In genomic region chr17:35770599-35770998, GRCm38 (mm10) we compare ENCODE assay signal across 32 mouse cellular contexts. TPM values are rescaled to one million over a fixed set of nuclear protein-coding genes. Genes with fewer than 3 reads are reported as not detected.
A peak's percentile ranks its signal among the peaks of the same experiment; 100 is the strongest.
DNase-seq lines count a peak whose midpoint lies in the region; ATAC-seq and TF ChIP-seq lines count a peak whose summit lies in the region.
"Had no signal": no experiment of that assay in that cellular context is flagged by ENCODE, and none has a peak within 500 bp of the region (broad histone marks: within the 10 kb centered on the region; RNA-seq: fewer than 3 reads in every experiment).

No protein-coding gene starts in this region.

- no peaks in the 10 kb centered on the region for H3K36me3 ChIP-seq in intestine, embryonic 15.5 days
- H3K36me3 ChIP-seq in intestine, postnatal 0 days (ENCODE audit: control insufficient read depth, insufficient read depth) = no peaks in the 10 kb centered on the region
- no peaks in the 10 kb centered on the region for H3K36me3 ChIP-seq in lung, embryonic 15.5 days
- H3K36me3 ChIP-seq in limb, embryonic 14.5 days (ENCODE audit: control insufficient read depth, insufficient read depth, low read length) = no peaks in the 10 kb centered on the region
- H3K36me3 ChIP-seq: embryonic facial prominence, embryonic 12.5 days; embryonic facial prominence, embryonic 15.5 days; forebrain, embryonic 12.5 days; forebrain, embryonic 15.5 days; G1E; heart, embryonic 10.5 days; heart, embryonic 13.5 days had no signal

- no peaks in the 10 kb centered on the region for H3K27me3 ChIP-seq in intestine, embryonic 15.5 days (replicated peaks)
- no peaks in the 10 kb centered on the region for H3K27me3 ChIP-seq in intestine, postnatal 0 days (replicated peaks; ENCODE audit: control insufficient read depth, insufficient read depth, low read length)
- no peaks in the 10 kb centered on the region for H3K27me3 ChIP-seq in lung, embryonic 15.5 days
- no peaks in the 10 kb centered on the region for H3K27me3 ChIP-seq in limb, embryonic 14.5 days (ENCODE audit: control insufficient read depth, insufficient read depth, low read length)
- H3K27me3 ChIP-seq: CH12.LX; embryonic facial prominence, embryonic 12.5 days; embryonic facial prominence, embryonic 15.5 days; forebrain, embryonic 12.5 days; forebrain, embryonic 15.5 days; heart, embryonic 13.5 days; Patski had no signal

- H3K9ac ChIP-seq in intestine, embryonic 15.5 days = no peak overlapping the region
- H3K9ac ChIP-seq in intestine, postnatal 0 days (ENCODE audit: low read depth, low read length) = no peak overlapping the region
- no peak overlapping the region for H3K9ac ChIP-seq in lung, embryonic 15.5 days
- no peak overlapping the region for H3K9ac ChIP-seq in limb, embryonic 14.5 days (ENCODE audit: low read depth, low read length, severe bottlenecking)
- H3K9ac ChIP-seq: embryonic facial prominence, embryonic 12.5 days; embryonic facial prominence, embryonic 15.5 days; forebrain, embryonic 12.5 days; forebrain, embryonic 15.5 days; heart, embryonic 13.5 days; hindbrain, embryonic 14.5 days had no signal

- no peaks in the 10 kb centered on the region for H3K9me3 ChIP-seq in intestine, embryonic 15.5 days
- no peaks in the 10 kb centered on the region for H3K9me3 ChIP-seq in intestine, postnatal 0 days (ENCODE audit: control insufficient read depth)
- no peaks in the 10 kb centered on the region for H3K9me3 ChIP-seq in lung, embryonic 15.5 days
- 0 out of 2 replicates have a peak, but pooled peaks cover 3% of the 10 kb centered on the region for H3K9me3 ChIP-seq in limb, embryonic 14.5 days (ENCODE audit: control insufficient read depth, low read length)
- H3K9me3 ChIP-seq: embryonic facial prominence, embryonic 12.5 days; embryonic facial prominence, embryonic 15.5 days; forebrain, embryonic 15.5 days; heart, embryonic 10.5 days; heart, embryonic 13.5 days had no signal

- no peak overlapping the region for H3K4me2 ChIP-seq in intestine, embryonic 15.5 days (replicated peaks)
- no peak overlapping the region for H3K4me2 ChIP-seq in intestine, postnatal 0 days (replicated peaks; ENCODE audit: low read depth)
- H3K4me2 ChIP-seq in lung, embryonic 15.5 days = no peak overlapping the region
- no peak overlapping the region for H3K4me2 ChIP-seq in limb, embryonic 14.5 days (replicated peaks; ENCODE audit: low read depth, low read length, severe bottlenecking)
- H3K4me2 ChIP-seq: embryonic facial prominence, embryonic 12.5 days; embryonic facial prominence, embryonic 15.5 days; forebrain, embryonic 12.5 days; forebrain, embryonic 15.5 days; heart, embryonic 13.5 days; hindbrain, embryonic 14.5 days had no signal

- WGBS in intestine, embryonic 15.5 days = 48% methylated on average over 3 of the region's 3 CpGs
- 64% methylated on average over 3 of the region's 3 CpGs for WGBS in intestine, postnatal 0 days
- WGBS in lung, embryonic 15.5 days = 43% methylated on average over 3 of the region's 3 CpGs
- WGBS in limb, embryonic 14.5 days = 51% methylated on average over 3 of the region's 3 CpGs

- no peaks in the 10 kb centered on the region for H3K4me1 ChIP-seq in intestine, embryonic 15.5 days (replicated peaks)
- no peaks in the 10 kb centered on the region for H3K4me1 ChIP-seq in intestine, postnatal 0 days (replicated peaks; ENCODE audit: control insufficient read depth, insufficient read depth, low read length)
- peaks cover 19% of the 10 kb centered on the region for H3K4me1 ChIP-seq in lung, embryonic 15.5 days
- peaks cover 19% of the 10 kb centered on the region for H3K4me1 ChIP-seq in embryonic fibroblast, embryonic 13.5 days (ENCODE audit: control insufficient read depth, insufficient read depth, low read length)
- H3K4me1 ChIP-seq in limb, embryonic 14.5 days (ENCODE audit: control insufficient read depth, insufficient read depth, low read length) = no peaks in the 10 kb centered on the region
- H3K4me1 ChIP-seq: embryonic facial prominence, embryonic 12.5 days; embryonic facial prominence, embryonic 15.5 days; forebrain, embryonic 12.5 days; forebrain, embryonic 15.5 days had no signal

- H3K27ac ChIP-seq in intestine, embryonic 15.5 days = 0 out of 2 replicates have a peak overlapping the region, but pooled peaks have one; percentile 23
- H3K27ac ChIP-seq in intestine, postnatal 0 days (ENCODE audit: low read depth, low read length) = no peak overlapping the region
- peak overlapping the region; percentile 67 for H3K27ac ChIP-seq in lung, embryonic 15.5 days
- peak overlapping the region; percentile 45; the same call in 1 of the 2 replicates for H3K27ac ChIP-seq in embryonic fibroblast, embryonic 13.5 days (ENCODE audit: insufficient read depth, low read length)
- H3K27ac ChIP-seq in limb, embryonic 14.5 days (replicated peaks; ENCODE audit: low read depth, low read length) = no peak overlapping the region
- H3K27ac ChIP-seq: embryonic facial prominence, embryonic 12.5 days; forebrain, embryonic 12.5 days; forebrain, embryonic 15.5 days; heart, adult 2 months; heart, embryonic 13.5 days; hindbrain, embryonic 14.5 days; hindbrain, postnatal 0 days had no signal

- TF ChIP-seq CTCF in intestine, postnatal 0 days (IDR thresholded peaks at IDR 0.05; ENCODE audit: low read depth) = no peak
- TF ChIP-seq CTCF in embryonic fibroblast, embryonic 13.5 days (IDR thresholded peaks at IDR 0.05; ENCODE audit: borderline replicate concordance, insufficient read depth, low read length) = no peak

- DNase-seq in lung, postnatal 14 days = no peak
- no peak for DNase-seq in limb, embryonic 14.5 days (ENCODE audit: low spot score)
- no peak for DNase-seq in T-cell, adult 2 months (ENCODE audit: low spot score)
- DNase-seq in ovary, postnatal 36 days (ENCODE audit: low spot score) = no peak
- DNase-seq: adrenal gland, adult 2 months; adrenal gland, postnatal 14 days; B cell, adult 2 months; cerebellum, adult 11 months; cerebellum, adult 2 months; cerebellum, adult 9-11 months; cerebellum, postnatal 25 days; gastrocnemius, postnatal 10 days; gastrocnemius, postnatal 36 days; heart, adult 2 months; heart, postnatal 14 days; heart, postnatal 4 days had no signal

- no peak overlapping the region for H3K4me3 ChIP-seq in intestine, embryonic 15.5 days (replicated peaks)
- H3K4me3 ChIP-seq in intestine, postnatal 0 days (ENCODE audit: low read depth, low read length) = no peak overlapping the region
- H3K4me3 ChIP-seq in lung, embryonic 15.5 days = no peak overlapping the region
- H3K4me3 ChIP-seq in embryonic fibroblast, embryonic 13.5 days (ENCODE audit: insufficient read depth, low read length) = no peak overlapping the region
- H3K4me3 ChIP-seq in limb, embryonic 14.5 days (replicated peaks; ENCODE audit: low read length) = no peak overlapping the region
- H3K4me3 ChIP-seq: embryonic facial prominence, embryonic 12.5 days; embryonic facial prominence, embryonic 15.5 days; erythroblast, embryonic 14.5 days; forebrain, embryonic 12.5 days; forebrain, embryonic 15.5 days; heart, adult 2 months; heart, embryonic 10.5 days; heart, embryonic 13.5 days had no signal

- ATAC-seq in intestine, embryonic 15.5 days = no peak
- no peak for ATAC-seq in intestine, postnatal 0 days
- ATAC-seq in lung, embryonic 15.5 days (ENCODE audit: borderline replicate concordance, extremely low read depth, low FRiP score, low TSS enrichment) = no peak
- 0 out of 2 replicates have a peak, but pooled peaks have one; percentile 34 for ATAC-seq in limb, embryonic 14.5 days (ENCODE audit: low FRiP score, low read depth)
- ATAC-seq: forebrain, embryonic 15.5 days; hindbrain, postnatal 0 days; Patski had no signal

- no peak for TF ChIP-seq POLR2A in embryonic fibroblast, embryonic 13.5 days (IDR thresholded peaks at IDR 0.05; ENCODE audit: low read depth, low read length)
- TF ChIP-seq POLR2A in limb, embryonic 14.5 days (IDR thresholded peaks at IDR 0.05; ENCODE audit: borderline replicate concordance, extremely low read depth, insufficient read depth, insufficient read length) = no peak

RNA-seq across cellular contexts. Expression of gene Ier3, which starts 50.9 kb away (rescaled TPM):
- polyA plus RNA-seq in intestine, embryonic 15.5 days (2015; fragmentation: Nextera tagmentation; extraction: Ambion mirVana) = 13.9 and 14.4 TPM in 2 replicates
- polyA plus RNA-seq in intestine, postnatal 0 days (2015; fragmentation: Nextera tagmentation; extraction: Ambion mirVana) = 34.6 and 36.9 TPM in 2 replicates
- 17.9 and 21.0 TPM in 2 replicates for polyA plus RNA-seq in lung, embryonic 15.5 days (2015; fragmentation: Nextera tagmentation; extraction: Ambion mirVana)
- polyA plus RNA-seq in embryonic fibroblast, embryonic 13.5 days (2011; ENCODE audit: insufficient read length, low read depth, missing spikeins) = 82.6 and 120 TPM in 2 replicates
- 10.8 and 12.2 TPM in 2 replicates for polyA plus RNA-seq in limb, embryonic 14.5 days (2012; rRNA removed)
- polyA plus RNA-seq in limb, embryonic 14.5 days (2014; fragmentation: Nextera tagmentation; extraction: Ambion mirVana) = 8.8 and 8.9 TPM in 2 replicates

RNA-seq across cellular contexts. Expression of gene Flot1, which starts 52.4 kb away (rescaled TPM):
- 49.1 and 49.4 TPM in 2 replicates for polyA plus RNA-seq in intestine, embryonic 15.5 days (2015; fragmentation: Nextera tagmentation; extraction: Ambion mirVana)
- 56.4 and 57.8 TPM in 2 replicates for polyA plus RNA-seq in intestine, postnatal 0 days (2015; fragmentation: Nextera tagmentation; extraction: Ambion mirVana)
- 50.1 and 54.4 TPM in 2 replicates for polyA plus RNA-seq in lung, embryonic 15.5 days (2015; fragmentation: Nextera tagmentation; extraction: Ambion mirVana)
- polyA plus RNA-seq in embryonic fibroblast, embryonic 13.5 days (2011; ENCODE audit: insufficient read length, low read depth, missing spikeins) = 66.3 and 78.7 TPM in 2 replicates
- 61.8 and 66.3 TPM in 2 replicates for polyA plus RNA-seq in limb, embryonic 14.5 days (2012; rRNA removed)
- polyA plus RNA-seq in limb, embryonic 14.5 days (2014; fragmentation: Nextera tagmentation; extraction: Ambion mirVana) = 47.2 and 53.7 TPM in 2 replicates

Comparison
In these comparisons a context has a peak if more than half of its experiments do, and no peak if none do; other contexts are left out.
1. H3K27ac ChIP-seq: peak in intestine, embryonic 15.5 days (single experiment), lung, embryonic 15.5 days (single experiment) and embryonic fibroblast, embryonic 13.5 days (single experiment); none in intestine, postnatal 0 days (single experiment) and limb, embryonic 14.5 days (single experiment).